Mouse (Mus musculus) olfactory bulb, adult 2 months (tissue): Measurements from ENCODE around the gene Rpain. TPM values are rescaled to one million over a fixed set of nuclear protein-coding genes. Genes with fewer than 3 reads are reported as not detected.
A peak's percentile ranks its signal among the peaks of the same experiment; 100 is the strongest.

Experiments
- H3K27ac ChIP-seq: fragments of 200-500 bp; 2 replicates; pipeline ENCODE4 v1.5.1; 2012; ENCODE audit warnings: low read depth, low read length; ENCODE audit not compliant: insufficient read depth
- H3K4me1 ChIP-seq: fragments of 200-500 bp; 2 replicates; pipeline ENCODE4 v1.6.1; 2012; ENCODE audit warnings: low read length; ENCODE audit not compliant: control insufficient read depth, insufficient read depth
- H3K4me3 ChIP-seq: fragments of 200-500 bp; 2 replicates; pipeline ENCODE4 v1.5.1; 2012; ENCODE audit warnings: mild to moderate bottlenecking, low read depth, low read length, moderate library complexity; ENCODE audit not compliant: insufficient read depth
- CTCF ChIP-seq: fragments of 200-500 bp; IDR thresholded peaks from 2 replicates; pipeline ENCODE4 v1.5.1; 2012; ENCODE audit warnings: low read depth, mild to moderate bottlenecking, low read length, moderate library complexity; ENCODE audit not compliant: insufficient read depth
- POLR2A ChIP-seq: fragments of 200-500 bp; IDR thresholded peaks from 2 replicates; pipeline ENCODE4 v1.6.1; 2012; ENCODE audit warnings: mild to moderate bottlenecking, low read depth, low read length, moderate library complexity; ENCODE audit not compliant: insufficient read depth
- WGBS: fragments of 180-500 bp; shearing (Covaris S2); methylation state at CpG from one replicate; pipeline ENCODE4 v1.1.7; 2018; 5-methylcytosine and 5-hydroxymethylcytosine counted together
- polyA plus RNA-seq: library from polyadenylated mRNA; stranded (reverse); fragments of >200 nt; gene quantifications from 2 replicates; pipeline ENCODE4 v1.2.4, GENCODE M21; 2012; ENCODE audit warnings: low replicate concordance; ENCODE audit not compliant: missing spikeins, insufficient read depth, insufficient read length

Gene Rpain
- polyA plus RNA-seq, 1 experiment = not detected

- Histone ChIP-seq H3K27ac (no peak overlapping the region), H3K4me3 (no peak overlapping the region)
- WGBS = 89% methylated on average over 14 of the region's 14 CpGs
These were observed 10.9 kb downstream of the Rpain start for GRCm38 (mm10) chr11:70980751-70981510.

GRCm38 (mm10) chr11:70982030-70982429, 12.0 kb downstream of the Rpain start:
- WGBS = 9% methylated on average over 12 of the region's 12 CpGs
- TF ChIP-seq CTCF (no peak), POLR2A (no peak)
- H3K27ac ChIP-seq = no peak overlapping the region
- peak overlapping the region; percentile 36 for H3K4me3 ChIP-seq
- H3K4me1 ChIP-seq = peaks cover 14% of the 10 kb centered on the region

More at GRCm38 (mm10) chr11:70980751-70981510, 10.9 kb downstream of the Rpain start:
- TF ChIP-seq CTCF (no peak), POLR2A (no peak)
- H3K4me1 ChIP-seq = peaks cover 14% of the 10 kb centered on the region

- Histone ChIP-seq H3K4me1 (peaks cover 14% of the 10 kb centered on the region), H3K4me3 (peak within 1 kb of the TSS; percentile 97), H3K27ac (peak within 1 kb of the TSS; percentile 16; the same call in 1 of the 2 replicates)
- WGBS = under 1% methylated on average over 64 of the region's 64 CpGs
- peak; percentile 96 for TF ChIP-seq CTCF
- TF ChIP-seq POLR2A = peak; percentile 36; the same call in 1 of the 2 replicates
These were observed 12.7 kb downstream of the Rpain start, which contains the start of gene C1qbp for GRCm38 (mm10) chr11:70982557-70983228. Gene C1qbp, minus strand, starts transcription at chr11:70983026.

- no peak overlapping the region for H3K27ac ChIP-seq
- 43% methylated on average over 4 of the region's 4 CpGs for WGBS
These were observed 31.2 kb downstream of the Rpain start for GRCm38 (mm10) chr11:71001167-71001566.

GRCm38 (mm10) chr11:71003611-71004315, 33.8 kb downstream of the Rpain start:
- WGBS = under 1% methylated on average over 49 of the region's 49 CpGs
- Histone ChIP-seq H3K4me3 (peak overlapping the region; percentile 82), H3K27ac (0 out of 2 replicates have a peak overlapping the region, but pooled peaks have one; percentile 16), H3K4me1 (0 out of 2 replicates have a peak, but pooled peaks cover 5% of the 10 kb centered on the region)
- TF ChIP-seq CTCF = no peak

More at GRCm38 (mm10) chr11:71001167-71001566, 31.2 kb downstream of the Rpain start:
- Histone ChIP-seq H3K4me1 (0 out of 2 replicates have a peak, but pooled peaks cover 5% of the 10 kb centered on the region), H3K4me3 (no peak overlapping the region)
- no peak for TF ChIP-seq CTCF
- no peak for TF ChIP-seq POLR2A

GRCm38 (mm10) chr11:71004316-71004773, 34.3 kb downstream of the Rpain start, which contains the start of gene Dhx33:
Gene Dhx33, minus strand, starts transcription at chr11:71004437.
- TF ChIP-seq CTCF = no peak
- peak; percentile 39; the same call in 1 of the 2 replicates for TF ChIP-seq POLR2A
- WGBS = under 1% methylated on average over 35 of the region's 35 CpGs
- Histone ChIP-seq H3K4me3 (peak within 1 kb of the TSS; percentile 82), H3K4me1 (0 out of 2 replicates have a peak, but pooled peaks cover 5% of the 10 kb centered on the region), H3K27ac (0 out of 2 replicates have a peak within 1 kb of the TSS, but pooled peaks have one; percentile 16)

GRCm38 (mm10) chr11:71005046-71005445, 35.0 kb downstream of the Rpain start:
- no peak for TF ChIP-seq POLR2A
- no peak for TF ChIP-seq CTCF
- Histone ChIP-seq H3K27ac (no peak overlapping the region), H3K4me3 (no peak overlapping the region; the same call in 1 of the 2 replicates), H3K4me1 (0 out of 2 replicates have a peak, but pooled peaks cover 5% of the 10 kb centered on the region)
- WGBS = 25% methylated on average over 5 of the region's 5 CpGs

GRCm38 (mm10) chr11:71007026-71007425, 37.0 kb downstream of the Rpain start:
- no peak overlapping the region for H3K4me3 ChIP-seq
- H3K4me1 ChIP-seq = 0 out of 2 replicates have a peak, but pooled peaks cover 3% of the 10 kb centered on the region
- no peak overlapping the region for H3K27ac ChIP-seq
- TF ChIP-seq POLR2A (no peak), CTCF (no peak)
- WGBS = 95% methylated on average over 6 of the region's 6 CpGs

GRCm38 (mm10) chr11:71007831-71008230, 37.8 kb downstream of the Rpain start:
- WGBS = 92% methylated on average over 7 of the region's 7 CpGs
- H3K4me3 ChIP-seq = no peak overlapping the region
- H3K4me1 ChIP-seq = 0 out of 2 replicates have a peak, but pooled peaks cover 3% of the 10 kb centered on the region
- no peak for TF ChIP-seq CTCF
- H3K27ac ChIP-seq = no peak overlapping the region
